Mouse (Mus musculus) layer of hippocampus, postnatal 10 days (tissue): ENCODE results near the gene G430095P16Rik. TPM values are rescaled to one million over a fixed set of nuclear protein-coding genes. Genes with fewer than 3 reads are reported as not detected.

Experiments
- DNase-seq, 2 experiments: peaks; one replicate each; pipeline ENCODE4 v3.0.0; 2021; ENCODE audit warnings: low spot score in 2 of 2
- total RNA-seq, 2 experiments: library from RNA; stranded (reverse); gene quantifications; 2 replicates each; pipeline ENCODE4 v1.2.3; 2021

G430095P16Rik gene
- total RNA-seq, 2 experiments from 2014 or later: not detected

DNA sequence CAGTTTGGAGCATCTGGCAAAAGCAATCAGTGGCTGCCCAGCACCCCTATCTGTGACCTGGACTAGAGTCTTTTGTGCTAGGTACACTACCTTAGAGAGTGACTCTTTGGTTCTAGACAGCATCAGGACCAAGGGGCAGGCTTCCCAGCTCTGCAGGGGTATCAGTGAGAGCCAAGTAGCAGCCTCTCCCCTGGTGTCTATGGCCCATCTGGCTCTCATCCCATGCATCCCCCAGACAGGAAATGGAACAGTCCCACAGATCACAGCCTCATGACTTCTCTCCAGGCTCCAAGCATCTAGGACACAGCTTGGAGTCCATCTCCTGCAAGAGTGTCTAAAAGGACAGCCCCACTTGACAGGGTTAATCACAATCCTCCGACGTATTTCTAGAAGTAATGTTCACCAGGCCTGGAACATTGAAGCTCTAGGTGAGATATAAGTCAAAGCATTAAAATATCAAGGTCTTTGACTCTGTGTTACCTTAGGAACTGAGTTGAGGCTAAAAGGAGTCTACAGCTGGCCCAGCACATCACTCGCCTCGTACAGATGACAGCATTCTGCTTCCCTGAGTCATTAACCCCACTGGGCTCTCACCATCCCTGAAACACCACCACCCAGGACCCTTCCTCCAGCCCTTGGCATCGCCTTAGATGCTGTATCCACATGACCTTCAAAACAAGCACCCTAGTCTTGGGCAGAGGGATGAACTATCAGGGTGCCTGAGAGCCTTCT, 3.7 kb upstream of the G430095P16Rik start:
- DNase-seq: no peak

DNA sequence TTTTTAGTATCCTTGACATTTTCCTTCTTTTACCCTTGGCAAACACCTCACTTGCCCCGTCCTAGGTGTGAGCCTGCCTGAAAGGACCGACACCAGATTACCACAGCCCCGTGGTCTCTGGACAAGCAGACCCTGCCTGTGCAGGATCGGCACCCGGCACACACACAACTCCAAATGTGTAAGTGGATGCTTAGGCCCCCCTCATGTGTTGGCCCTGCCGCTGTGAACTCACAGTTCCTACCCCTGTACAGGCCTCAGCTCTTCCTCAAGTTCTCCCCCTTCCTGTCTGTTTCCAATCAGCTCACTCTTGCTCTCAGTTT, 317 bp upstream of the G430095P16Rik start:
- no peak for DNase-seq

DNA sequence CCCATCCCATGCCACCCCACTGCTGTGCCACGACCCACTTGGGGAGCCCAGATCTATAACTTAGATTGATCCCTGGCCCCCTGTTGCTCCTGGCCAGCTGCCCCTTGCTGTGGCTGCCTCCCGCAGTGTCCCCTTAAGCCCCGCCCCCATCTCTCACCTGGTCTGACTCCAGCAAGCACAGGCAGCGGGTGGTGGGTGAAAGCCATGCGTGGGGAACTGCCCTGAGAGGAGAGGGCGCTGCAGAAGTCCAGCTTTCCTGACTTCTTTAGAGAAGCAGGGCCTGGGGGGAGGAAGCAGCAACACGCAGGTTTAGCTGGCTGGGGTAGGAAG, 729 bp downstream of the G430095P16Rik start:
- peak; percentile 42 to 57 for DNase-seq

DNA sequence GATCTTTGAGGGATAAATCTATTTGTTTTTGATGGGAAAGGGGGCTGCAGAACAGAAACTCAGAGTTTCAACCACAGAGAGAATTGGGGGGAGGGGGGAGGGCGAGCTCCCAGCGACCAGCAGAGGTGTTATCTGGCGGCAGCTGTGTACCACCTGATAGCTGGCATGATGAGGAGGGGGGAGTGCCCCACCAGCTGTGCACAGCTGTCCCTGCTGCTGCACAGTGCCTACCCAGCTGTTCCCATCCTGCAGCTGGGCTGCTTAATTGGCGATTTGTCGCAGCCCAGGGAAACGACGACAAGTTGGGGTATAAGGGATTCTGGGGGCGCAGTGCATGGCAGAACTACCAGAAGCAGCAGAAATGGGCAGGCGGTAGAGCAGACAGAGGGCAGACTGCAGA, 1.9 kb downstream of the G430095P16Rik start:
- no peak for DNase-seq

DNA sequence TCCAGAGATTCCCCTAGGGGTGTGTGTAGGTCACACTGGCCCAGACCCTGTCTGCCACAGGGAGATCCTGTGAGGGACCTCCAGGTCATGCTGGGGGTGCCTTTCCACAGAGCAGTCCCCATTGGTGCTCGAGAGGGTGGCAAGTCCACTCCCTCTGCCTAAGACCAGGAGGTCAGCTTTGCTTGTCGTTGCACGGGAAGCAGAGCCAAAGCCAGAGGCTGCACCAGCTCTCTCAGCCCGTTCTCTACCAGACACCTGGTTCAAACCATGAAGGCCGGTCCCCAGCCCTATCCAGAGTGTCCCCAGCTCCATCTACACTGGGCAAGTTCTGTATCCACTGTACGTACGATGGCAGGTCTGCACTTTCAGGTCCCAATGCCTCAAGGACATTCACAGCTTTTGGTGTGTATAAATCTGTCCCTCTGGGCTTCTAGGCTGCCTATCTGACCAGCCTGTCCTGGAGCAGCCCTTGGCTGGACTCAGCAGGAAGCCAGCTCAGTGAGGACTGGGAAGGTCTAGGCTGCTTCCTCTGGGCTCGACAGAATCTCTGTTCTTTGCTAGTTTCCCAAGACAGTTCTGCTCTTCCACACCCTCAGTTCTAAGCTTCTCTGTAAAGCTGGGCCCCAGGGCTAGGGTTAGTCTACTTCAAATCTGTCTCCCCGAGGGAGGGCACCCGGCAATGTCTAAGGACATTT, 2.6 kb downstream of the G430095P16Rik start:
- DNase-seq: no peak

DNA sequence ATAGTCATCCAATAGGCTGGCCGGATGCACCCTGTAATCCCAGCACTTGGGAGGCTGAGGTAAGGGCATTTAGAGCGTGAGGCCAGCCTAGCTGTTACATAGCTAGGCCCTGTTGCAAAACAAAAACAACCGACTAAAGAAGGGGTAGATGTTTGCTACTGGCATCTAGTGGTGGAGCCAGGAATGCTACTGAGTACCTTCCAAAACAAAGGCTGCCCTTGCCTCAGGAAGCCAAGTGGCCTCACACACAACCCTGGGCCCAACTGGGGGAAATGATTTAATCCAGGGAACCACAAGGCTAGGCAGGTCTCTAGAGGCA, 3.1 kb downstream of the G430095P16Rik start:
- DNase-seq: peak in 1 of 2 experiments; percentile 61

DNA sequence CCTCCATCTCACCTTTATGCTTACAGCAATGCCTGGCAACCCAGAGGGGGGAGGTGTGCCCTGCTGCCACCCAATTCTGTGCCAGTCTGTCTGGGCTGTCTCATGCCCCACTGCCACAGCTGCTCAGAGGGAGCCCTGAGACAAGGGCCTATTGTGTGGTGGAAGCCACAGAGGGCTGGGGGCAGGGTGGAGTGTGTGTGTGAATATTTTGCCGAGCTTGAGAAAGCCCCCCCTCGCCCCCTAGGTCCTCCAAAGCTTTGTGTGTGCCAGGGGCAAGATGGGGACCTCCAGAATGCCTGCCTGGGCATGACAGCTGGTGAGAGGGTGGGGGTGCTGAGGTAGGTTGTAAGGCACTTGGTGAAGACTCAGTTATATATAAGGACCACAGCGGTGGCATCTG, 5.7 kb downstream of the G430095P16Rik start:
- no peak for DNase-seq

DNA sequence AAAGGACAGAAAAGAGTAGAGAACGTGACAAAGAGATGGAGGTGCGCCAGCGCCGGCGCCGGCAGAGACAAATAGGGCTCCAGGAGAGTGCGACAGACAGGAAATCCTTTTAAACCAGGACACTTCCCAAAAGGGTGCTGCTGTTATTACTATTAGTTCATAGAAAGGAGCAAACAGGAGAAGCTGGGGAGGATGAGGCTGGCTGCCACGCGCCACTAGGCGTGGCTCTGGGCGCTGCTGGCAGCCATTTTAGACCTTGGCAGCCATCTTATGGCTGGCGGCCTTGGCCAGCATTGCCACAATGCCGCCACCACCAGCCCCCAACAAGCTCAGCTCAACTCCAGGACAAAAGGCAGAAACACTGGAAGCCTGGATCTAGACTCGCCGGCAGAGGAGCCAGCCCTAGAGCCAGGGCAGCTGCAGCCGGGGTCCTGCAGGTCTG, 7.1 kb downstream of the G430095P16Rik start:
- DNase-seq: peak; percentile 69 to 76

DNA sequence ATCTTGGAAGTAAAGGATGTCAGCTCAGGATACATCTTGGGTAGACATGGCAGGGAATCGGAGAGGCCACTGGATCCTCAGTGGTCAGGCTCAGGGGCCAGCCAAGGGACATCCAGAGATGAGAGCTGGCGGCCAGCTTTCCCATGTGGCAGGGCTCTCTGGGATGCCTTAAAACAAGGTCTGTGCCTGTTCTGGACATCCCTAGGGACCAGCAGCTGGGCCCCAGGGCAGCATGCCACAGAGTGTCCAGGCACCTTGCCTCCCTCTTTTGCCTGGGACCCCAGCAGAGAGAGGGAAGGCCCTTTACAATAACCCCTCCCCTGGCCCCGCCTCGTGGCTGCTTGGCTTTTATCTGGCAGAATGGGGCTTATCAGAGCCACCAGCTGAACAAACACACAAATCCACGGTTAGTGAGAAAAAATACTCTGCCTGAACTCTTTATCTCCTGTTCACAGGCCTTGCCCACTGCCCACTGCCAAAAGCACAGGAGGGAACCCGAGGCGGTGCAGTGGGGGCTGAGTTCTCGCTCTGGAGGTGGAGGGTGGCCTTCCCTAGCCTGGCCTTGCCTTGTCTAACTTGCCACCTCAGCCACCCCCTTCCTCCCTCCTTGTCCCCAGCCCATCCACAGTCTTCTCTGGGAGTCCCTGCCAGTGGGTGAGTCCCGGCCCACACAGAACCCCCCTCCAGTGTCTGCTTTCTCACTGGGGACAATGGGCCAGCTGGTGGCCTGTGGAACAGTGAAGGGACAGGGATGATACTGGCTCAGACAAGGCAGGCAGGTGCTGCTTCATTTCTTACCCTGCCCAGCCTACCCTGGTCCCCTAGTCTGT, 7.9 kb downstream of the G430095P16Rik start:
- no peak for DNase-seq

DNA sequence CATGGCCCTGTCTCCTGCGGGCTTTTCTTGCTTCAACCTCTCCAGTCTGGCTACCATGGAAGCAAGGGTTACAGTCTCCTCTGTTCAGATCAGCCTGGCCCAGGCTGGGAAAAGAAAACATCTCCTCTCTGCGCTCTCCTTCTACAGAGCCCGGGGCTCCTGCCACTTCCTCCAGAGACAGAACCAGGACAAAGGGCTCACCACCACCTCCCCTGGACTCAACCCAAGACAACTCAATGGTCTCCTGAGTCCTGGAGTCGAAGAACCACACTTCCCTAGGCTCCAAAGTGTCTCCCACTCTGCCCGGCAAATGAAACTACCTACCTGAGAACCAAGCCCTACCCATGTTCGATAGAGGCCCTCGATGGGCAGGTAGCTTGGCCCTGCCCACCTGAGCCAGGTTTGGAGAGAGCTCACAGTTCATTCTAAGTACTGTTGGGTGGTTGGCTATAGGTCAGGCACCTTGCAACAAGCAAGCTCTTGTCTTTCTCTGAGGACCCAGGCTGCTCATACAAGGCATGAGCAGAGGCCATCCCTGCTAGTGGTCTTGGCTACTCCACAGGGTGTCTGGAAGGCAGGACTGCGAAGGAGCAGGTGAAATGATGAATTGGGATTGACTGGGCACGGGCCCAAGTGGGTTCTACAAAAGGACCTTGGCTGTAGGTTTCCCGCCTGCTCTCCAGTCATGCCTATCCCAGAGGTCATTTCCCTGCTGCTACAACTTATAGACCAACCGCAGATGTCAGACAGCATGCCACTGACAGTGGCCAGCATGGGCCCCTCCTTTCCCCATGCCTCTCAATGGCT, 8.8 kb downstream of the G430095P16Rik start:
- no peak for DNase-seq

DNA sequence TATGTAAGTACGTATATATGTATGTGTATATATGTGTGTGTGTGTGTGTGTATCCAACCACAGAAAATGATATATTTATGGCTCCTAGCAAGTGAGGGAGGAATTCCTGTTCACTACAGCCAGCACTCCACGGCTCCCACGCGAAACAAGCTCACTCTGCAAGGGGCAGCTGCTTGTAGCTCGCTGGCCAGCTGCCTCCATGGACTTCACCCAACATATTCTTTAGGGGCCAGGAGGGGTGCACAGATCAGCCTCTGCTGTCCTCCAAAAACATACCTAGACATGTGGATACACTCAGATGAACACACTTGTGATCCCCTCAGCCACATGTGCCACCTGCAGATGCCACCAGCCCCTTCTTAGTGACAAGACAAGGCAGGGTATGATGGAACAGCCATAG, 9.7 kb downstream of the G430095P16Rik start:
- DNase-seq: no peak

DNA sequence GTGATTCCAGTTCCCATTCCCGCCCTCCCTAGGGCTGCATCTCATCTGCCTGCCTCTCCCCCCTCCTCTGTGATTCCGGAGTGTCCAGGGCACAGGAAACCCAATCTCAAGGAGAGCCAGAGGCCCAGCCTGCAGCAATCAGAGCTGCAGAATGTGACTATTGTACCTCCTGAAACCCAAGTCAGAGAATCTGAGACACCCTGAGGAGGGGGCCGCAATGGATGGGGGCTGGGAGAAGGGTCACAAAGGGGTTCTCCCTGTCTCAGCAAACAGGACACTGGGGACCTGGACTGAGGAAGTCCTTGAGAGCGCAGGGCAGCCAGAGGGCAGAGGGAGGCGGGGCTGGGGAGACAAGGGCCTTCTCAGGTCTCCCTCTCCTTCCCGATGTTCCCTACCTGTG, 10.2 kb downstream of the G430095P16Rik start:
- DNase-seq: no peak

DNA sequence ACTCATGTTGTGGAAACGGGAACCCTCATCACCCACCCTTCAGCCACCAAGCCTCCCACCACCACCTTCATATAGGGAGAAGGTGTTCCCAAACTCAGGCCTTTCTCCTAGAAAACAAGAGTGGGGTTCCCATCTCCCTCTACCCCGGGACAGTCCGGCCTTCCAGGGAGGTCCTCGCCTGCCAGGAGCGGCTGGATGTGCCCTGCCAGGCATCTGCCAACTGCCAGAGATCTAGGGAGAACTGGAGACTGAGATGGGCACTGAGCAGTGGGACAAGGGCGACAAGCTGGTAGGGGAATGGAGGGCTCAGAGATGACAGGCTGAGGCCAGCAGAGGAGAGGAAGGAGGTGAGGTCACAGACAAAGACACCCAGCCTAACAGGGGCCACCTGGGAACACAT, 11.2 kb downstream of the G430095P16Rik start:
- no peak for DNase-seq

DNA sequence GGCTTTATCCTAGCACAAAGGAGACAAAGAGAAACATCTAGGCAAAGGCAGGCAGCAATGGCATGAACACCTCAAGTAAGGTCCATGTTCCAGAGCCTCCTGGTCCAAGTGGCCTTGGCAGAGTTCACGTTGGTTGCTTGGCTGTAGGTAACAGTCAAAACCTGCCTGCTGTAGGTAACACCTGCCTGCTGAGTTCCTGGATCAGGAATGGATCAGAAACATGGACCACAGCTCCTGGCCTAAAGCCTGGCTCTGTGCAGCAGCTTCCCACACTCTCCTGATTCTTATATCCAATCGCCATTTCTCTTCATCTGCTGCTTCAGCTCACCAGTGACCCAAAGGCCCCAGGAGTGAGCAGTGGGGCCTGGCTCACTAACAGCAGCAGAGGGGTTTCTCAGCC, 11.9 kb downstream of the G430095P16Rik start:
- DNase-seq: no peak

DNA sequence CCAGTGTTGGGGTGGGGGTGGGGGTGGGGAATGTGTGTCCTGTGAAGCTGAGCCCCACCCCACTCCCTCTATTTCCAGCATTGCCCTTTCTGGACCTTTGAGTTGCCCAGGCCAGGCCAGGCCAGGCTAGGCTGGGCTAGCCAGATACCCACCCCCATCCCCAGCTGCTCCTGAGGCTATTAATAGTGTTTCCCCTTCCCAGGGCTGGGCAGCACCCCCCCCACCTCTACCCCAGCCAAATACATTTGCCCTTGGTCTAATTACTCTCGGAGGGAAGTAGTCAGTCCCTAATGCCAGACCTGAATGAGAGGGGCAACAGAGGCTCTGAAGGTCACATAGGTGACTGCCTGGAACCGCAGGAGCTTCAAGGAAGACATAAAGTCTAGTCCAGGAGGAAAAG, 12.8 kb downstream of the G430095P16Rik start:
- no peak for DNase-seq

DNA sequence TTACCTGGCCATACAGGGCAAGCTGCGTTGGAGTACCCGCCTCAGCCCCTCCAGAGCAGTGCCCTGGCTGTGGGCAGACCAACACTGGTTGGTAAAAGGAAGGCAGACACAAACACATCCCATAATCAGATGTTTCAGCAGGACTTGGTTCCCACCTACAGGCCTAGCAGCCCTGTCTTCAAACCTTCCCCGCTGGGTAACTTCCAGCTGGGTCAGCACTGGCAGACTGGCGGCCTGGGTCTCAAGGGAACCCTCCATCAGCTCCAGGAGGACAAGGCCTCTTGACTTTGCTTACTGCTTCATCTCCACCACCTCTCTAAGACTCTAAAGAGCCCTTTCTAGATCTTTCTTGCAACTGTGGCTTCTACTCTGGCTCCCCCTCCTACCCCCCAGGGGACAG, 13.7 kb downstream of the G430095P16Rik start:
- DNase-seq: no peak

DNA sequence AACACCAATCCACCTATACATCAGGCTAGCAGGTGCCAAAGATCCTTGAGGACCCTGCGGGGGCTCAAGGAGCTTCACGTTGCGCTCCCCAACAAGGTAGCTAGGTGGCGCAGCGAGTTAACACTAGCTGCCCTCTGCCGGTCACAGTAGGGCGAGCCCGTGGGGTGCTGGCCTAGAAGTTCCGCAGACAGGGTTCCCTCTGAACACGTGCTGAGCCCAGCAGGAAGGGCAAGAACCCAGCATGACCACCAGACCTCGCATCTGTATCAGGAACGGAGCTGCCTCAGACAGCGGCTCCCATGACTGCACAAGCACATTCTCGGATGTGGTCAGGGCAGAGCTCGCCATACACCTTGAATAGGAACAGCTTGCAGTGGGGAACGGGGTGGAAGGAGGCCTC, 14.8 kb downstream of the G430095P16Rik start:
- peak; percentile 78 to 84 for DNase-seq

DNA sequence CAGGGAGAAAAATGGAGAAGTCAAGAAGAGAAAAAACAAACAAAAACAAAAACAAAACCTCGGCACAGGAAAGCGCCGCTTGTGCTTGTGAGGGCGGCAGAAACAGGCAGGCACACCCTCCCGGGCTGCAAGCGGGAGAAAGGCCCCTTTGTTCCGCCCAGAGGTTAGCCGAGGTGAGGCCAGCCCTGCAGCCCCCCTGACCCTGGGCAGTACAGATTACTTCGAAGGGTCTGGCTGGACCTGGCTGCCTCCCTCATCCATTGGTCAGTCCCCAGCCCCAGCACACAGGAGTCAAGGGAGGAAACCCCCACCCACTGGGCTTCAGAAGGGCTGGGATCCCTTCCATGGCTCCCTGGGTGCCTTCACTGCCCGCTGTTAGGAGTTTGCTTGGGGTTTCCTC, 15.5 kb downstream of the G430095P16Rik start:
- DNase-seq: no peak

DNA sequence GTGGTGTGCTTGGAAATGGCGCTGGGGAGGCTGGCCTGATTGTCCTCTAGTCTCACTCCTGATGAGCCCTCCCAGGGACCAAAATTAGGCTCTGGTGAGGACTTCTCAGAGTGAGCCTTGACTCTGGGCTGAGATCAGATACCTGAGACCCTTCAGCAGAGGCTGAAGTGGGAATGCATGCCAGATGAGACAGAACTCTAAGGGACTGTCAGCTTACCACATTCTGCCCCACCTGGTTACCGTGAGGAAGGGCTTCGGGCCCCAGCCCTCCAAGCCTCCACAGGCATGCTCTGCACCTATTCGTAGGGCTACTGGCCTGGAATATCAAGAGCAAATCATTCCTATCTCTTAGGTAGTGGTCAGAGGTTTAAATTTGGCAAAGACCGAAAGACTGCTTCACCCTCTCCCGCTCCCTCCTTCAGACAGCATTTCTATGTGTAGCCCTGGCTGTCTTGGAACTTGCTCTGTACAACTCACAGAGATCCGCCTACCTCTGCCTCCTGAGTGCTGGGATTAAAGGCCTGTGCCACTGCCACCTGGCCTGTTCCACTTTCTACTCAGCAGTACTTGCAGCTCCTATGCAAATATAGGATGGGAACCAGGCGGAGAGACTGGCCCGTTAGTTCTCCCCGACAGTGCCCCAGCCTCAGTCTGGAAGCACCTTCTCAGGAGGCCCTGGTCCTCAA, 16.1 kb downstream of the G430095P16Rik start:
- no peak for DNase-seq

DNA sequence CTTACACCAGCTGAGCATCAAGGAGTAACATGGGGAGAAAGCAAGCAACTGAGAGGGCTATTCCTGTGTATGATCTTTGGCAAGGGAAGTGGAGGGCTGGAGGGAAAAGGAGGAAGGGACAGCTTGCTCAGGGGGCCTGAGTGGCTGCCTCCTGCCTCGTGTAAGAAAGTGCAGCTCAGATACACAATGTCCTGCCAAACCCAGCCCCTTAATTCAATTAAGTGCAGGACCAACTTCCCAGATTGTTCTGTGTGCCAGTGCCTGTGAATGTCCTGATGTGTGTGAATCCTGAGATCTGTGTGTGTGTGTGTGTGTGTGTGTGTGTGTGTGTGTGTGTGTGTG, 16.6 kb downstream of the G430095P16Rik start:
- DNase-seq: no peak
